Mouse (Mus musculus): ENCODE results near the gene Hpcal1. TPM values are rescaled to one million over a fixed set of nuclear protein-coding genes. Genes with fewer than 3 reads are reported as not detected.

Hpcal1 gene
- polyA plus RNA-seq, 1 experiment = 63.4 TPM

DNA sequence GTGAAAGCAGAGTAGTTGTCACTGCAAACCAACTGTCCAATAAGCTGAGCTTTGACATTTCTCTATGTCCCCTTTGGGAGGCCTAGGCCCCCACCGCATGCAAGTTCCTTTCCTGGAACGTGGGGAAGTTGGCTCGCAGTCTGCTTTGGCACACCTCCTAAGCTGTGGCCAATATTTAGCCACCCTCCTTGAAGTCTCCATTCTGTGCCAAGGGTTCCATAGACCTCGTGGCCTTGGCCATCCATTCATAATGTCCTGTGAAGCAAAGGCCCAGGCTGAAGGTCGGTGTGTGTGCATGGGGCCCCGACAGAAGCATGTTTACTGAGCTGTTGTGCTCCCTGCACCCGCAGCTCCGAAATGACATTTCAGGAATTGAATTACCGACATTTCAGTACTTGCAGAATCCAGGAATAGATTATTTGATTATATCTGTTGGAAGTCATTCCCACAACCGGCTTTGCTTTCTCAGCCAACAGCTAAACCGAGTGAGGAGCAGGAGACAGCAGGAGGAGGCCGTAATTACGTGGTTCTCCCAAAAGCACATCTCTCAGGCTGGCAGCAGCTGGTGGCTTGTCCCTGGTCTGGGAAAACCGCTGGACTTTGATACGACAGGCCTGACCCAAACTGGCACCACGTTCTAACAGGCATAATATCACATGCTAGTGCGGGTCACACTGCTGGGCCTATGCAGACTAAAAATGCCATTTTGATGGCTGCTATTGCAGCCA, 51.1 kb downstream of the Hpcal1 start:
- Histone ChIP-seq H3K4me1 (ENCODE audit: control insufficient read depth, insufficient read depth, insufficient read length, low read length) (peaks cover 26% of the 10 kb centered on the region), H3K27me3 (ENCODE audit: control insufficient read depth, insufficient read depth, low read length) (no peaks in the 10 kb centered on the region), H3K27ac (ENCODE audit: insufficient read depth, low read depth, low read length) (no peak overlapping the region), H3K4me3 (ENCODE audit: low read depth, low read length) (no peak overlapping the region), H3K36me3 (ENCODE audit: control insufficient read depth, insufficient read depth, low read length) (no peaks in the 10 kb centered on the region)
- TF ChIP-seq POLR2A (IDR thresholded peaks at IDR 0.05; ENCODE audit: low read depth, low read length) (no peak), CTCF (IDR thresholded peaks at IDR 0.05; ENCODE audit: extremely low read depth, insufficient read length, insufficient replicate concordance, low read depth, low read length) (no peak)
- WGBS = 39% methylated on average over 17 of the region's 17 CpGs

DNA sequence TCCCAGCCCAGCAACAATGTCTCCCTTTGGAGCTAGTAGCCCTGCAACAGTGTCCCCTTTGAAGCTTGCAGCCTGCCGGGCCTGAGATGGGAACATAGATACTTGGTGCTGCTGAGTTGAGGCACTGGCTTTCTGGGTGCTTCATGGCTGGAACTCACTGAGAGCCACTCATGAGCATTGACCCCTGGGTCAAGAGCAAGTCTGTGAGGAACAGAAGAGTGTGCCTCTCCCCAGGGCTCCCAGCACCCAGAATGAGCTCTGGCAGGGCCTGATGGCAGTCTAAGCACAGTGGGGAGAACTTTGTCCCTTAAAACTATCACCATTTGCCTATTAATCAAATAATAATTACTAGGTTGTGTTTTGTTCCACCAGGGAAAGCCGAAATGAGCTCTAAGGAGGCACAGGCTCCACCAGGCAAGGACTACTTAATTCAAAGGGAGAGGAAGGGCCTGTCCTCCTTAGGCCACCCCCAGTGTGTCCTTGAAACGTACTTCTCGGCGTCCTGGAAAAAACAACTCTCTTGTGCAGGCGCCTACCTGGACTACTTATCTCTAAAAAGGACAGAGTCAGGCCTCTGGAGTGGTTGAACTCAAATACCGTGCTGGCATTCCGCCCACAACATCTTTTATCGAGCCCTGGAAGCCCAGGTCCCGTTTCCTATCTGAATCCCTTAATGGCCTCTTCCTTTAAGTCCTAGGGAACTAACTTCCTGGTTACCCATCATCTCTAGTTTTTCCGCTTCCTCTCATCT, 52.1 kb downstream of the Hpcal1 start:
- WGBS = 33% methylated on average over 11 of the region's 11 CpGs

GRCm38 (mm10) chr12:17745431-17745830, 54.8 kb downstream of the Hpcal1 start:
- 74% methylated on average over 7 of the region's 7 CpGs for WGBS
- H3K27me3 ChIP-seq (ENCODE audit: control insufficient read depth, insufficient read depth, low read length) = no peaks in the 10 kb centered on the region
- peaks cover 43% of the 10 kb centered on the region for H3K4me1 ChIP-seq (ENCODE audit: control insufficient read depth, insufficient read depth, insufficient read length, low read length)

More for the DNA sequence above, 52.1 kb downstream of the Hpcal1 start:
- Histone ChIP-seq H3K4me1 (ENCODE audit: control insufficient read depth, insufficient read depth, insufficient read length, low read length) (peaks cover 31% of the 10 kb centered on the region), H3K36me3 (ENCODE audit: control insufficient read depth, insufficient read depth, low read length) (no peaks in the 10 kb centered on the region), H3K4me3 (ENCODE audit: low read depth, low read length) (no peak overlapping the region), H3K27me3 (ENCODE audit: control insufficient read depth, insufficient read depth, low read length) (no peaks in the 10 kb centered on the region), H3K27ac (ENCODE audit: insufficient read depth, low read depth, low read length) (peak overlapping the region; percentile 2; the same call in 1 of the 2 replicates)
- no peak for TF ChIP-seq CTCF (IDR thresholded peaks at IDR 0.05; ENCODE audit: extremely low read depth, insufficient read length, insufficient replicate concordance, low read depth, low read length)
- no peak for TF ChIP-seq POLR2A (IDR thresholded peaks at IDR 0.05; ENCODE audit: low read depth, low read length)

GRCm38 (mm10) chr12:17746725-17747124, 56.1 kb downstream of the Hpcal1 start:
- H3K27ac ChIP-seq (ENCODE audit: insufficient read depth, low read depth, low read length) = no peak overlapping the region
- peaks cover 50% of the 10 kb centered on the region for H3K4me1 ChIP-seq (ENCODE audit: control insufficient read depth, insufficient read depth, insufficient read length, low read length)
- WGBS = 13% methylated on average over 3 of the region's 3 CpGs
- TF ChIP-seq POLR2A (IDR thresholded peaks at IDR 0.05; ENCODE audit: low read depth, low read length) (no peak), CTCF (IDR thresholded peaks at IDR 0.05; ENCODE audit: extremely low read depth, insufficient read length, insufficient replicate concordance, low read depth, low read length) (no peak)
- no peak overlapping the region for H3K4me3 ChIP-seq (ENCODE audit: low read depth, low read length)
- H3K36me3 ChIP-seq (ENCODE audit: control insufficient read depth, insufficient read depth, low read length) = no peaks in the 10 kb centered on the region
- no peaks in the 10 kb centered on the region for H3K27me3 ChIP-seq (ENCODE audit: control insufficient read depth, insufficient read depth, low read length)

More at GRCm38 (mm10) chr12:17745431-17745830, 54.8 kb downstream of the Hpcal1 start:
- H3K27ac ChIP-seq (ENCODE audit: insufficient read depth, low read depth, low read length) = no peak overlapping the region
- TF ChIP-seq POLR2A (IDR thresholded peaks at IDR 0.05; ENCODE audit: low read depth, low read length) = no peak
- no peak for TF ChIP-seq CTCF (IDR thresholded peaks at IDR 0.05; ENCODE audit: extremely low read depth, insufficient read length, insufficient replicate concordance, low read depth, low read length)
- no peak overlapping the region for H3K4me3 ChIP-seq (ENCODE audit: low read depth, low read length)
- H3K36me3 ChIP-seq (ENCODE audit: control insufficient read depth, insufficient read depth, low read length) = no peaks in the 10 kb centered on the region

DNA sequence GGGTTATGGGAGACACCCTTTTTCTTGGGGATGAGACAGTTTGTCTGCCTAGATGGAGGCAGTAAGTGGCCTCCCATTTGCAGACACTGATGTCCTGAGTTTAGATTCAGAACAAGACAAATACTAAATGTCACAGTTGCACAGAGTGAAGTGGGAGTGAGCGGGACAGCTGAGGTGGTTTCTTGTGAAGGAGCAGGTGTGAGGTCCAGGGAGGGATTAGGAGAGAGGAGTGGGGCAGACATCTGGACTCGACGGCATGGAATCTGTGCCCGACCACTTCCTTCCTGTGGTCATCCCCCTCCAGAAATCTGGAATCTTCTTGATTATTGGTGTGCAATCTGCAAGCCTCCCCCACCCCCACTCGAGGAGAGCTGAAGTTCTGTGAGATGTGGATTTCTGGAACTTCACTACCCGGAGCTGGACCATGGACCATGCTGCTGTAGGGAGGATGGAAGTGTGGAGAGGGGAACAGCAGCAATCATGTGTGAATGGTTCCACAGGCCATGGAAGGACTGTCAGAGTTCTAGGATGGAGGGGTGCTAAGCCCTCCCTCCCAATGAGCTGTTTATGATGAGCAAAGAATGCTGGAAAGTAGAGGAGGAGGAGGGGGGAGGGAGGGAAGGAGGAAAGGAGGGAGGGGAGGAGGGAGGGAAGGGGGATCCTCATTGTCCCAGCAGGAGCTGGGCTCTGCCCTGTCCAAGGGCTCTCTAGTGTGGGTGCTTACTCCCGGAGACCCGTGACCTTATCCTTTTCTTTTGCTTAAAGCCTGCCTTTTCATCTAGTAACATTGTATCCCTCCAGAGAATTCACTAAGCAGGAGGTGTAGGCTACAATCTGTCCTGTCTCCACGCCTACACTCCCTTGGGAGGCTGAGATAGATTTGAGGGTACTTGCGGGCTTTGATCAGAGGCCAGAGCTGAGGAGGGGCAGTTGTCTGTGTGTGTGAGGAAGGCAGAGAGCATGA, 56.8 kb downstream of the Hpcal1 start:
- peaks cover 49% of the 10 kb centered on the region for H3K4me1 ChIP-seq (ENCODE audit: control insufficient read depth, insufficient read depth, insufficient read length, low read length)
- H3K4me3 ChIP-seq (ENCODE audit: low read depth, low read length) = no peak overlapping the region
- TF ChIP-seq POLR2A (IDR thresholded peaks at IDR 0.05; ENCODE audit: low read depth, low read length) = no peak
- TF ChIP-seq CTCF (IDR thresholded peaks at IDR 0.05; ENCODE audit: extremely low read depth, insufficient read length, insufficient replicate concordance, low read depth, low read length) = no peak
- H3K36me3 ChIP-seq (ENCODE audit: control insufficient read depth, insufficient read depth, low read length) = no peaks in the 10 kb centered on the region
- no peaks in the 10 kb centered on the region for H3K27me3 ChIP-seq (ENCODE audit: control insufficient read depth, insufficient read depth, low read length)
- no peak overlapping the region for H3K27ac ChIP-seq (ENCODE audit: insufficient read depth, low read depth, low read length)
- 51% methylated on average over 10 of the region's 10 CpGs for WGBS

- 18% methylated on average over 4 of the region's 4 CpGs for WGBS
- no peak for TF ChIP-seq CTCF (IDR thresholded peaks at IDR 0.05; ENCODE audit: extremely low read depth, insufficient read length, insufficient replicate concordance, low read depth, low read length)
- no peaks in the 10 kb centered on the region for H3K36me3 ChIP-seq (ENCODE audit: control insufficient read depth, insufficient read depth, low read length)
- no peak overlapping the region for H3K27ac ChIP-seq (ENCODE audit: insufficient read depth, low read depth, low read length)
- no peaks in the 10 kb centered on the region for H3K27me3 ChIP-seq (ENCODE audit: control insufficient read depth, insufficient read depth, low read length)
- H3K4me3 ChIP-seq (ENCODE audit: low read depth, low read length) = no peak overlapping the region
- H3K4me1 ChIP-seq (ENCODE audit: control insufficient read depth, insufficient read depth, insufficient read length, low read length) = peaks cover 45% of the 10 kb centered on the region
Measured at GRCm38 (mm10) chr12:17748155-17748529, 57.5 kb downstream of the Hpcal1 start.
